Mouse (Mus musculus): ENCODE results near the gene Sec16b.

GRCm38 (mm10) chr1:157514298-157514697 lies 7.8 kb downstream of the Sec16b start:
- TF ChIP-seq CTCF (IDR thresholded peaks at IDR 0.05; ENCODE audit: low read depth) (no peak), EP300 (optimal IDR thresholded peaks at IDR 0.05) (no peak)
